ENCODE assay signal across 27 mouse cellular contexts in the genomic region with DNA sequence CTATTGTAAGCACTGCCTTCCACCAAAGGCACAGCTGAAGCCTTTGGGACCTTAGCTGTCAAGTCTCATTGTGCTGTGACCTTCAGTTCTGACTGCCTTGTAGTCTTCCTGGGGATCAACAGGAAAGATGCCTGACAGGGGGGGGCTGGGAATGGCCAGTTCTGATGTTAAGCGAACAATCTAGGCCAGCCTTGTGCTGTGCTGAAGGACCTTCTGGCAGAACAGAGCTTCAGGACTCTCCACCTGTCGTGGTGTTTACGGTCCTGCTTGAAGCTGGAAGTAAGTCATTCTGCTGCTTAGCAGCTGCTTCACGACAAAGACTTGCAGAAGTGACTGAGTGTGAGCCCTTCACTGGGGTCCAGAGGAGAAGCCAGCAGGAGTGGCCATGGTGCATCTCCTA.
A peak's percentile ranks its signal among the peaks of the same experiment; 100 is the strongest.
DNase-seq lines count a peak whose midpoint lies in the region; ATAC-seq and TF ChIP-seq lines count a peak whose summit lies in the region.
"Had no signal": no experiment of that assay in that cellular context is flagged by ENCODE, and none has a peak within 500 bp of the region (broad histone marks: within the 10 kb centered on the region; RNA-seq: fewer than 3 reads in every experiment).

No protein-coding gene starts in this region.

- H3K9ac ChIP-seq in intestine, postnatal 0 days (ENCODE audit: low read depth, low read length): no peak overlapping the region
- no peak overlapping the region for H3K9ac ChIP-seq in intestine, embryonic 16.5 days (ENCODE audit: low read depth, low read length)
- H3K9ac ChIP-seq in midbrain, embryonic 16.5 days (ENCODE audit: low read depth, low read length): no peak overlapping the region
- no peak overlapping the region for H3K9ac ChIP-seq in forebrain, embryonic 13.5 days
- H3K9ac ChIP-seq: embryonic facial prominence, embryonic 15.5 days; heart, embryonic 12.5 days; hindbrain, embryonic 13.5 days; limb, embryonic 12.5 days; midbrain, embryonic 12.5 days; neural tube, embryonic 13.5 days had no signal

- no peak for ATAC-seq in intestine, postnatal 0 days
- no peak for ATAC-seq in intestine, embryonic 16.5 days
- ATAC-seq in midbrain, embryonic 16.5 days: no peak
- no peak for ATAC-seq in forebrain, embryonic 13.5 days
- ATAC-seq: CD4-positive, CD25-positive, alpha-beta regulatory T cell, adult 4 months; forebrain, embryonic 14.5 days had no signal

- no peak overlapping the region for H3K4me3 ChIP-seq in intestine, postnatal 0 days (ENCODE audit: low read depth, low read length)
- no peak overlapping the region for H3K4me3 ChIP-seq in intestine, embryonic 16.5 days (ENCODE audit: low read length)
- H3K4me3 ChIP-seq in midbrain, embryonic 10.5 days: no peak overlapping the region
- no peak overlapping the region for H3K4me3 ChIP-seq in midbrain, embryonic 16.5 days (ENCODE audit: low read depth, low read length)
- H3K4me3 ChIP-seq in forebrain, embryonic 13.5 days: no peak overlapping the region
- H3K4me3 ChIP-seq: embryonic facial prominence, embryonic 10.5 days; embryonic facial prominence, embryonic 15.5 days; heart, embryonic 12.5 days; hindbrain, embryonic 13.5 days; limb, embryonic 12.5 days; midbrain, embryonic 12.5 days; neural tube, embryonic 13.5 days had no signal

- no peaks in the 10 kb centered on the region for H3K9me3 ChIP-seq in intestine, postnatal 0 days (ENCODE audit: control insufficient read depth)
- H3K9me3 ChIP-seq in intestine, embryonic 16.5 days (ENCODE audit: control insufficient read depth, low read length): no peaks in the 10 kb centered on the region; the same call in 1 of the 2 replicates
- H3K9me3 ChIP-seq in midbrain, embryonic 10.5 days (replicated peaks): 0 out of 2 replicates have a peak, but pooled peaks cover 4% of the 10 kb centered on the region
- H3K9me3 ChIP-seq in midbrain, embryonic 16.5 days (replicated peaks; ENCODE audit: control insufficient read depth, low read length, poor library complexity, severe bottlenecking): no peaks in the 10 kb centered on the region
- H3K9me3 ChIP-seq in forebrain, embryonic 13.5 days (replicated peaks): no peaks in the 10 kb centered on the region
- H3K9me3 ChIP-seq: embryonic facial prominence, embryonic 15.5 days; heart, embryonic 12.5 days; hindbrain, embryonic 13.5 days; limb, embryonic 12.5 days; midbrain, embryonic 12.5 days; neural tube, embryonic 13.5 days had no signal

- peaks cover 11% of the 10 kb centered on the region; the same call in 1 of the 2 replicates for H3K4me1 ChIP-seq in intestine, postnatal 0 days (replicated peaks; ENCODE audit: control insufficient read depth, insufficient read depth, low read length)
- peaks cover 25% of the 10 kb centered on the region for H3K4me1 ChIP-seq in intestine, embryonic 16.5 days (ENCODE audit: control insufficient read depth, insufficient read depth, low read length)
- H3K4me1 ChIP-seq in midbrain, embryonic 10.5 days: peaks cover 60% of the 10 kb centered on the region
- peaks cover 10% of the 10 kb centered on the region; the same call in 1 of the 2 replicates for H3K4me1 ChIP-seq in midbrain, embryonic 16.5 days (ENCODE audit: control insufficient read depth, insufficient read depth, low read length)
- peaks cover 61% of the 10 kb centered on the region for H3K4me1 ChIP-seq in forebrain, embryonic 13.5 days
- H3K4me1 ChIP-seq: embryonic facial prominence, embryonic 15.5 days had no signal

- H3K27ac ChIP-seq in intestine, postnatal 0 days (ENCODE audit: low read depth, low read length): peak overlapping the region; percentile 41; the same call in 1 of the 2 replicates
- H3K27ac ChIP-seq in intestine, embryonic 16.5 days (ENCODE audit: low read length): no peak overlapping the region
- H3K27ac ChIP-seq in midbrain, embryonic 10.5 days (replicated peaks): peak overlapping the region; percentile 53; the same call in 1 of the 2 replicates
- no peak overlapping the region for H3K27ac ChIP-seq in midbrain, embryonic 16.5 days (ENCODE audit: low read length)
- H3K27ac ChIP-seq in forebrain, embryonic 13.5 days: no peak overlapping the region
- H3K27ac ChIP-seq: embryonic facial prominence, embryonic 10.5 days; embryonic facial prominence, embryonic 15.5 days; hindbrain, embryonic 13.5 days; limb, embryonic 12.5 days; midbrain, embryonic 12.5 days; neural tube, embryonic 13.5 days had no signal

- no peaks in the 10 kb centered on the region for H3K27me3 ChIP-seq in intestine, postnatal 0 days (replicated peaks; ENCODE audit: control insufficient read depth, insufficient read depth, low read length)
- H3K27me3 ChIP-seq in intestine, embryonic 16.5 days (replicated peaks; ENCODE audit: control insufficient read depth, insufficient read depth, low read length): no peaks in the 10 kb centered on the region
- H3K27me3 ChIP-seq in midbrain, embryonic 10.5 days (ENCODE audit: low read depth, poor library complexity, severe bottlenecking): no peaks in the 10 kb centered on the region
- H3K27me3 ChIP-seq in midbrain, embryonic 16.5 days (ENCODE audit: control insufficient read depth, insufficient read depth, low read depth, low read length): no peaks in the 10 kb centered on the region
- no peaks in the 10 kb centered on the region for H3K27me3 ChIP-seq in forebrain, embryonic 13.5 days
- H3K27me3 ChIP-seq: embryonic facial prominence, embryonic 15.5 days; heart, embryonic 12.5 days; hindbrain, embryonic 13.5 days; limb, embryonic 12.5 days; midbrain, embryonic 12.5 days; neural tube, embryonic 13.5 days had no signal

- no peak for DNase-seq in midbrain, embryonic 10.5 days (ENCODE audit: low spot score)
- peak; percentile 27 for DNase-seq in retina, postnatal 1 day
- DNase-seq in ovary, postnatal 10 days (ENCODE audit: low spot score): no peak
- DNase-seq: adrenal gland, postnatal 10 days; cerebellum, adult 8-10 months; cerebellum, postnatal 25 days; gastrocnemius, postnatal 25 days; heart, adult 11 months; heart, postnatal 14 days; kidney, adult 11 months; kidney, postnatal 14 days; right cerebral cortex, postnatal 4 days; thymus, postnatal 4 days had no signal

- H3K4me2 ChIP-seq in intestine, postnatal 0 days (replicated peaks; ENCODE audit: low read depth): no peak overlapping the region
- H3K4me2 ChIP-seq in intestine, embryonic 16.5 days (ENCODE audit: low read depth, low read length): no peak overlapping the region
- no peak overlapping the region for H3K4me2 ChIP-seq in midbrain, embryonic 16.5 days (ENCODE audit: low read length)
- no peak overlapping the region for H3K4me2 ChIP-seq in forebrain, embryonic 13.5 days
- H3K4me2 ChIP-seq: embryonic facial prominence, embryonic 15.5 days; heart, embryonic 12.5 days; hindbrain, embryonic 13.5 days; limb, embryonic 12.5 days; liver, embryonic 11.5 days; midbrain, embryonic 12.5 days; neural tube, embryonic 13.5 days had no signal

- H3K36me3 ChIP-seq in intestine, postnatal 0 days (ENCODE audit: control insufficient read depth, insufficient read depth): no peaks in the 10 kb centered on the region
- no peaks in the 10 kb centered on the region for H3K36me3 ChIP-seq in intestine, embryonic 16.5 days (ENCODE audit: control insufficient read depth, insufficient read depth, low read length)
- H3K36me3 ChIP-seq in midbrain, embryonic 10.5 days: peaks cover 14% of the 10 kb centered on the region
- no peaks in the 10 kb centered on the region for H3K36me3 ChIP-seq in midbrain, embryonic 16.5 days (ENCODE audit: control insufficient read depth, insufficient read depth, low read length)
- H3K36me3 ChIP-seq in forebrain, embryonic 13.5 days (ENCODE audit: poor library complexity, severe bottlenecking): no peaks in the 10 kb centered on the region
- H3K36me3 ChIP-seq: embryonic facial prominence, embryonic 15.5 days; heart, embryonic 12.5 days; hindbrain, embryonic 13.5 days; limb, embryonic 12.5 days; midbrain, embryonic 12.5 days; neural tube, embryonic 13.5 days had no signal

- WGBS in intestine, postnatal 0 days: 62% methylated on average over 4 of the region's 4 CpGs
- 56% methylated on average over 4 of the region's 4 CpGs for WGBS in intestine, embryonic 16.5 days
- 77% methylated on average over 4 of the region's 4 CpGs for WGBS in midbrain, embryonic 10.5 days
- WGBS in midbrain, embryonic 16.5 days: 67% methylated on average over 4 of the region's 4 CpGs
- 86% methylated on average over 4 of the region's 4 CpGs for WGBS in forebrain, embryonic 13.5 days

- TF ChIP-seq CTCF in intestine, postnatal 0 days (IDR thresholded peaks at IDR 0.05; ENCODE audit: low read depth): no peak

Comparison
In these comparisons a context has a peak if more than half of its experiments do, and no peak if none do; other contexts are left out.
1. H3K27ac ChIP-seq: peak in intestine, postnatal 0 days (single experiment) and midbrain, embryonic 10.5 days (single experiment); none in intestine, embryonic 16.5 days (single experiment), midbrain, embryonic 16.5 days (single experiment) and forebrain, embryonic 13.5 days (single experiment).